Mouse (Mus musculus): ENCODE measurements around the gene Slc16a12. TPM values are rescaled to one million over a fixed set of nuclear protein-coding genes. Genes with fewer than 3 reads are reported as not detected.

Gene Slc16a12
- polyA plus RNA-seq (2012; rRNA removed) (4.0 and 4.8 TPM in 2 replicates), polyA plus RNA-seq (2014; fragmentation: Nextera tagmentation; extraction: Ambion mirVana) (9.7 and 12.1 TPM in 2 replicates)

DNA sequence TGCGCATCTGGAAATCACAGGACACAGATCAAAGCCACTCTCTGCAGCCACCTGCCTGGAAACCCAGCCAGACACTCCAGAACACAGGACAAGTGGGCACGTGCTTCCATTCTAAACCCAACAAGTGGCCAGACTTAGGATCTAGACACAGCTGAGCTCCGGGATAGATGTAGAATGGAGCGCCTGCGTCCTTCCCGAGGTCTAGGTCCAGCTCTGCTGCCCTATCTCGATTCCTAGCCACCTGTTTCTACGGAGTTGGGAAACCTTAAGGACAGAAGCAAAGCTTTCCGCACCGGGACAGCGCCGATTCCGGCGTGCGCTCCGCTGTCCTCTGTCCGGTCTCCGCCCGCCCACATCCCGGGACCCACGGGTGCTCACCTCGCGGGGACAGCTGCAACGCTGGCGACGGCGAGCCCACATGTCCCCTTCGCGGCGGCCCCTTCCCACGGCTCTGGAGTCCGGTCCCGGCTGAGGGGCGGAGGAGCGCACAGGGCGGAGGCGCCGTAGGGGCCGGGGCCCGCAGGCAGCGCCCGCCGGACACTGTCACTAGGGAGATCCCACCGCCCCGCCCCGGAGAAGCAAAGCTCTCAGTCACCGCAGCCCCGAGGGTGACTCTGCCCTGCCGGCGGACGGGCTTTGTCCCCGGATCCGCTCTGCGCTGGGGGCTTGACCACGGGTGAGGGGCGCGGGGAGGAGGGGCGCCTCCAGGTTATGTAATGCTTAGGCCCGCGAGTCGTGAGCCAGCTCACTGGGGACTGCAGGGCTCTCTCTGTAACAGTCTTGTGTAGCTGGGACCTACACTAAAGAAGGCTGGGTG is at the start of gene Slc16a12:
TSS of gene Slc16a12 (minus strand) at position 602 of the 817 bp plus-strand sequence.
- Histone ChIP-seq H3K27ac (no peak within 1 kb of the TSS), H3K9me3 (ENCODE audit: control insufficient read depth, low read length) (no peaks in the 10 kb centered on the region), H3K4me1 (replicated peaks; ENCODE audit: control insufficient read depth in 2 of 2, insufficient read depth in 2 of 2, low read length in 1 of 2) (no peaks in the 10 kb centered on the region; a peak in 2 of 4 replicates), H3K4me2 (ENCODE audit: low read depth) (peak within 1 kb of the TSS; percentile 60), H3K4me3 (ENCODE audit: insufficient read depth in 1 of 2, low read depth in 2 of 2, low read length in 2 of 2) (peak within 1 kb of the TSS; percentile 52 to 55), H3K9ac (replicated peaks) (no peak within 1 kb of the TSS), H3K36me3 (replicated peaks; ENCODE audit: control insufficient read depth, insufficient read depth, low read depth) (no peaks in the 10 kb centered on the region), H3K27me3 (ENCODE audit: control insufficient read depth, insufficient read depth, low read length) (peaks cover 19% of the 10 kb centered on the region)
- DNase-seq (ENCODE audit: low read depth in 3 of 3, low spot score in 3 of 3) (no peak), ATAC-seq (ENCODE audit: insufficient read depth) (peak; percentile 63)
- 1% methylated on average over 59 of the region's 61 CpGs for WGBS (ENCODE audit: insufficient replicate concordance)
- no peak for TF ChIP-seq CTCF (IDR thresholded peaks at IDR 0.05; ENCODE audit: low read depth)
- no peak for TF ChIP-seq EP300 (IDR thresholded peaks at IDR 0.05; ENCODE audit: low read depth)

DNA sequence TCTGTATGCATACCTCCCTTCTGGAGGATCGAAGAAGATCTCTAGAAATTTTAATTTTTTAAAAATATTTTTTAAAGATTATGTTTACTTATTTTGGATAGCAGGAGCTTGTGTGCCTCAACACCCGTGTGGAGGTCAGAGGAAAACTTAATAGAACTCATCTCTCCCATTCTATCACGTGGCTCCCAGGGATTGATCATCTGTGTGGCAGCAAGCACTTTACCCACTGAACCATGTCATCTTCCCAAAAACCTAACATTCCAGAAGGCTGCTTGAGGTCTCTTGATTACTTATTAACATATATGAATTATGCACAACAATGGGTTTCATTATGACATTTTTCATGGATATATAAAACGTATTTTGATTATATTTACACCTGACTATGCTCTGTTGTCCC is 49.3 kb upstream of the Slc16a12 start:
- Histone ChIP-seq H3K4me2 (ENCODE audit: low read depth) (no peak overlapping the region), H3K27ac (no peak overlapping the region), H3K4me3 (ENCODE audit: insufficient read depth in 1 of 2, low read depth in 2 of 2, low read length in 2 of 2) (no peak overlapping the region), H3K36me3 (replicated peaks; ENCODE audit: control insufficient read depth, insufficient read depth, low read depth) (no peaks in the 10 kb centered on the region), H3K9ac (replicated peaks) (no peak overlapping the region), H3K4me1 (replicated peaks; ENCODE audit: control insufficient read depth in 2 of 2, insufficient read depth in 2 of 2, low read length in 1 of 2) (0 out of 4 replicates have a peak, but pooled peaks cover 0 to 3% of the 10 kb centered on the region in 2 experiments), H3K27me3 (ENCODE audit: control insufficient read depth, insufficient read depth, low read length) (no peaks in the 10 kb centered on the region), H3K9me3 (ENCODE audit: control insufficient read depth, low read length) (no peaks in the 10 kb centered on the region)
- no peak for TF ChIP-seq EP300 (IDR thresholded peaks at IDR 0.05; ENCODE audit: low read depth)
- no peak for TF ChIP-seq CTCF (IDR thresholded peaks at IDR 0.05; ENCODE audit: low read depth)
- WGBS (ENCODE audit: insufficient replicate concordance): 61% methylated on average over 4 of the region's 4 CpGs
- DNase-seq (ENCODE audit: low read depth in 3 of 3, low spot score in 3 of 3): no peak
- no peak for ATAC-seq (ENCODE audit: insufficient read depth)

- TF ChIP-seq EP300 (IDR thresholded peaks at IDR 0.05; ENCODE audit: low read depth): no peak
- no peak for TF ChIP-seq CTCF (IDR thresholded peaks at IDR 0.05; ENCODE audit: low read depth)
- Histone ChIP-seq H3K36me3 (replicated peaks; ENCODE audit: control insufficient read depth, insufficient read depth, low read depth) (no peaks in the 10 kb centered on the region), H3K9ac (replicated peaks) (no peak overlapping the region), H3K4me1 (replicated peaks; ENCODE audit: control insufficient read depth in 2 of 2, insufficient read depth in 2 of 2, low read length in 1 of 2) (no peaks in the 10 kb centered on the region), H3K4me3 (ENCODE audit: insufficient read depth in 1 of 2, low read depth in 2 of 2, low read length in 2 of 2) (no peak overlapping the region), H3K9me3 (ENCODE audit: control insufficient read depth, low read length) (no peaks in the 10 kb centered on the region), H3K4me2 (ENCODE audit: low read depth) (no peak overlapping the region), H3K27me3 (ENCODE audit: control insufficient read depth, insufficient read depth, low read length) (no peaks in the 10 kb centered on the region), H3K27ac (no peak overlapping the region)
- WGBS (ENCODE audit: insufficient replicate concordance): 68% methylated on average over 2 of the region's 2 CpGs
- ATAC-seq (ENCODE audit: insufficient read depth) (no peak), DNase-seq (ENCODE audit: low read depth in 3 of 3, low spot score in 3 of 3) (no peak)
Measured at GRCm38 (mm10) chr19:34782491-34782890, 35.4 kb upstream of the Slc16a12 start.

GRCm38 (mm10) chr19:34778993-34779392 is 31.9 kb upstream of the Slc16a12 start:
- WGBS (ENCODE audit: insufficient replicate concordance): 65% methylated on average over 1 of the region's 1 CpGs
- DNase-seq (ENCODE audit: low read depth in 3 of 3, low spot score in 3 of 3): no peak
- H3K27me3 ChIP-seq (ENCODE audit: control insufficient read depth, insufficient read depth, low read length): no peaks in the 10 kb centered on the region

DNA sequence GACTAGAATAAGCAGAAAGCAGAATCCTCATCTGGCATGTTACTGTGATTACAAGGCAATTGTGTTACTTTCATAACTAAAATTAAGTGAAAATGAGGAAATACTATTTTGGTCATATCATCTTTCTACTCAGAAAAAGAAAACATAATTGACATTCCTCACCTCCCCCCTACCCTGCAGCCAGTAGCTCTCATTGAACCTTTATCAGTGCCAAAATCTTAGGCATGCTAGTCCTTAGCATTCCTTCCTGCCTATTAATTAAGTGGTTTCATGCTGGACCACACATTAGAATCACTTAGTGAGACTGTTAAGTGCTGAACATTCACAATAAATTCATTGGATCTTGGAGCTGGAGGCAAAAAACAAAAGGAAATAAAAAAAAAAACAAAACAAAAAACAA is 31.0 kb upstream of the Slc16a12 start:
- no peaks in the 10 kb centered on the region for H3K4me1 ChIP-seq (replicated peaks; ENCODE audit: control insufficient read depth in 2 of 2, insufficient read depth in 2 of 2, low read length in 1 of 2)
- TF ChIP-seq EP300 (IDR thresholded peaks at IDR 0.05; ENCODE audit: low read depth) (no peak), CTCF (IDR thresholded peaks at IDR 0.05; ENCODE audit: low read depth) (no peak)
- H3K36me3 ChIP-seq (replicated peaks; ENCODE audit: control insufficient read depth, insufficient read depth, low read depth): no peaks in the 10 kb centered on the region
- no peak overlapping the region for H3K27ac ChIP-seq
- ATAC-seq (ENCODE audit: insufficient read depth) (no peak), DNase-seq (ENCODE audit: low read depth in 3 of 3, low spot score in 3 of 3) (no peak)
- no peak overlapping the region for H3K4me2 ChIP-seq (ENCODE audit: low read depth)
- no peak overlapping the region for H3K4me3 ChIP-seq (ENCODE audit: insufficient read depth in 1 of 2, low read depth in 2 of 2, low read length in 2 of 2)
- H3K9me3 ChIP-seq (ENCODE audit: control insufficient read depth, low read length): no peaks in the 10 kb centered on the region
- H3K9ac ChIP-seq (replicated peaks): no peak overlapping the region
- H3K27me3 ChIP-seq (ENCODE audit: control insufficient read depth, insufficient read depth, low read length): no peaks in the 10 kb centered on the region

More at GRCm38 (mm10) chr19:34778993-34779392, 31.9 kb upstream of the Slc16a12 start:
- H3K4me1 ChIP-seq (replicated peaks; ENCODE audit: control insufficient read depth in 2 of 2, insufficient read depth in 2 of 2, low read length in 1 of 2): no peaks in the 10 kb centered on the region
- H3K36me3 ChIP-seq (replicated peaks; ENCODE audit: control insufficient read depth, insufficient read depth, low read depth): no peaks in the 10 kb centered on the region
- H3K9me3 ChIP-seq (ENCODE audit: control insufficient read depth, low read length): no peaks in the 10 kb centered on the region
- H3K9ac ChIP-seq (replicated peaks): no peak overlapping the region
- H3K27ac ChIP-seq: no peak overlapping the region
- H3K4me2 ChIP-seq (ENCODE audit: low read depth): no peak overlapping the region
- H3K4me3 ChIP-seq (ENCODE audit: insufficient read depth in 1 of 2, low read depth in 2 of 2, low read length in 2 of 2): no peak overlapping the region
- ATAC-seq (ENCODE audit: insufficient read depth): no peak
- TF ChIP-seq EP300 (IDR thresholded peaks at IDR 0.05; ENCODE audit: low read depth) (no peak), CTCF (IDR thresholded peaks at IDR 0.05; ENCODE audit: low read depth) (no peak)
